20 mouse cellular contexts compared by ENCODE assay signal in the genomic region with DNA sequence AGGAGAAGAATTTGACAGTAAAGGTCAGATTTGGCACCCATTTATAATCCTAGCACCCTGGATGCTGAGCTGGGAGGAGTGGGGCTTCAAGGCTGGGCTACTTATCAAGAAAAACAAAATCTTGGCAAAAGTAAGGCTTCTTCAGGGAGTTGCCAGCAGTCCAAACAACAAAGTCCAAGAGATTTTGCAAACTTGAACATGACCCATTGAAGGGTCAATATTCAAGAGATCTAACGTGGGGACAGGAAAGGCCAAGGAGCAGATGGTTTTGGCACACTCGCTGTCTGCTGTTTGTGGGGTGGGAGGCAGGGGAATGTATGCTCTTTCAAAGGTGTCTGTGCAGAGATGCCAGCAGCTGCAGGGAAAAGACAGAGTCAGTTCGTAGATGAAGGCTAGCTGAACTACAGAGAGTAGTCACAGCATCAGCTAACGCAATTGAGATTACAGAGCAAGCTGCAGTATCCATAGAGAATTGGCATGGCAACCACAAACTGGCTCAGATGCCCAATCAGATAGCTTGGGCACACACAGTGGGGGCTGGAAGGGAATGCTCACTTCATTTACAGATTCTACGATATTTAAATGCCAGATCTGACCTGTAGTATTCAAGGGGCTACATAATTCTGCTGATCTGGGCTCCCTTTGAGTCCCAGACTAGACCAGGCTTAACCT. TPM values are rescaled to one million over a fixed set of nuclear protein-coding genes. Genes with fewer than 3 reads are reported as not detected.
DNase-seq lines count a peak whose midpoint lies in the region; ATAC-seq lines count a peak whose summit lies in the region.
"Had no signal": no experiment of that assay in that cellular context is flagged by ENCODE, and none has a peak within 500 bp of the region (broad histone marks: within the 10 kb centered on the region; RNA-seq: fewer than 3 reads in every experiment).

No protein-coding gene starts in this region.

- 0 out of 2 replicates have a peak, but pooled peaks cover 3% of the 10 kb centered on the region for H3K27me3 ChIP-seq in forebrain, embryonic 14.5 days (replicated peaks; ENCODE audit: control insufficient read depth, insufficient read depth, low read length)
- peaks cover 17% of the 10 kb centered on the region for H3K27me3 ChIP-seq in forebrain, embryonic 11.5 days (ENCODE audit: control insufficient read depth, insufficient read depth, low read length)
- H3K27me3 ChIP-seq in midbrain, embryonic 16.5 days (ENCODE audit: control insufficient read depth, insufficient read depth, low read depth, low read length), result no peaks in the 10 kb centered on the region
- H3K27me3 ChIP-seq in midbrain, embryonic 11.5 days (ENCODE audit: control insufficient read depth, insufficient read depth, low read length), result peaks cover 21% of the 10 kb centered on the region

- 63% methylated on average over 5 of the region's 5 CpGs for WGBS in forebrain, embryonic 14.5 days
- WGBS in forebrain, embryonic 11.5 days, result 66% methylated on average over 5 of the region's 5 CpGs
- WGBS in midbrain, embryonic 16.5 days, result 55% methylated on average over 5 of the region's 5 CpGs
- 65% methylated on average over 5 of the region's 5 CpGs for WGBS in midbrain, embryonic 11.5 days

- H3K4me1 ChIP-seq in forebrain, embryonic 14.5 days (ENCODE audit: control insufficient read depth, insufficient read depth, low read length), result no peaks in the 10 kb centered on the region
- H3K4me1 ChIP-seq in forebrain, embryonic 11.5 days (replicated peaks; ENCODE audit: control insufficient read depth, insufficient read depth, low read length), result no peaks in the 10 kb centered on the region
- H3K4me1 ChIP-seq in midbrain, embryonic 16.5 days (ENCODE audit: control insufficient read depth, insufficient read depth, low read length), result peaks cover 3% of the 10 kb centered on the region; the same call in 1 of the 2 replicates
- H3K4me1 ChIP-seq in midbrain, embryonic 11.5 days (ENCODE audit: control insufficient read depth, insufficient read depth, low read length), result no peaks in the 10 kb centered on the region
- H3K4me1 ChIP-seq: limb, embryonic 13.5 days had no signal

- no peak overlapping the region; the same call in 1 of the 2 replicates for H3K27ac ChIP-seq in forebrain, embryonic 14.5 days (ENCODE audit: low read depth, low read length)
- H3K27ac ChIP-seq in forebrain, embryonic 11.5 days (ENCODE audit: low read depth, low read length), result no peak overlapping the region
- peak overlapping the region; percentile 26; the same call in 1 of the 2 replicates for H3K27ac ChIP-seq in midbrain, embryonic 16.5 days (ENCODE audit: low read length)
- H3K27ac ChIP-seq in midbrain, embryonic 11.5 days (ENCODE audit: low read depth, low read length), result no peak overlapping the region
- H3K27ac ChIP-seq: embryonic facial prominence, embryonic 10.5 days; heart, embryonic 10.5 days; hindbrain, embryonic 14.5 days; limb, embryonic 13.5 days; neural tube, embryonic 15.5 days had no signal

- no peak overlapping the region for H3K9ac ChIP-seq in forebrain, embryonic 14.5 days (ENCODE audit: low read length)
- no peak overlapping the region for H3K9ac ChIP-seq in forebrain, embryonic 11.5 days (ENCODE audit: low read length)
- H3K9ac ChIP-seq in midbrain, embryonic 16.5 days (ENCODE audit: low read depth, low read length), result no peak overlapping the region
- no peak overlapping the region for H3K9ac ChIP-seq in midbrain, embryonic 11.5 days (ENCODE audit: low read length)
- H3K9ac ChIP-seq: hindbrain, embryonic 14.5 days; limb, embryonic 13.5 days; neural tube, embryonic 15.5 days had no signal

- H3K4me3 ChIP-seq in forebrain, embryonic 14.5 days (ENCODE audit: low read depth, low read length), result no peak overlapping the region
- H3K4me3 ChIP-seq in forebrain, embryonic 11.5 days (ENCODE audit: low read depth, low read length), result no peak overlapping the region
- H3K4me3 ChIP-seq in midbrain, embryonic 16.5 days (ENCODE audit: low read depth, low read length), result no peak overlapping the region
- no peak overlapping the region for H3K4me3 ChIP-seq in midbrain, embryonic 11.5 days (ENCODE audit: low read depth, low read length)
- H3K4me3 ChIP-seq: embryonic facial prominence, embryonic 10.5 days; heart, embryonic 10.5 days; limb, embryonic 13.5 days; megakaryocyte, embryonic 14.5 days; myocyte; neural tube, embryonic 15.5 days had no signal

- no peaks in the 10 kb centered on the region for H3K36me3 ChIP-seq in forebrain, embryonic 14.5 days (ENCODE audit: control insufficient read depth, insufficient read depth, low read length)
- no peaks in the 10 kb centered on the region for H3K36me3 ChIP-seq in forebrain, embryonic 11.5 days (ENCODE audit: control insufficient read depth, insufficient read depth, low read length)
- no peaks in the 10 kb centered on the region for H3K36me3 ChIP-seq in midbrain, embryonic 16.5 days (ENCODE audit: control insufficient read depth, insufficient read depth, low read length)
- no peaks in the 10 kb centered on the region for H3K36me3 ChIP-seq in midbrain, embryonic 11.5 days (ENCODE audit: control insufficient read depth, insufficient read depth, low read length)
- H3K36me3 ChIP-seq: embryonic facial prominence, embryonic 10.5 days; heart, embryonic 10.5 days; limb, embryonic 13.5 days; neural tube, embryonic 15.5 days had no signal

- peak; percentile 68; the same call in 1 of the 2 replicates for ATAC-seq in forebrain, embryonic 14.5 days
- no peak for ATAC-seq in forebrain, embryonic 11.5 days (replicated peaks; ENCODE audit: low FRiP score)
- ATAC-seq in midbrain, embryonic 16.5 days, result peak; percentile 49; the same call in 1 of the 2 replicates
- no peak for ATAC-seq in midbrain, embryonic 11.5 days (ENCODE audit: low FRiP score)
- ATAC-seq: intestine, postnatal 0 days had no signal

- peak; percentile 29 for DNase-seq in forebrain, embryonic 14.5 days (ENCODE audit: low spot score)
- no peak for DNase-seq in forebrain, embryonic 11.5 days (ENCODE audit: low spot score)
- DNase-seq in kidney, adult 9 months, result peak; percentile 64
- no peak for DNase-seq in kidney, adult 18-20 months
- DNase-seq in midbrain, embryonic 11.5 days (ENCODE audit: low spot score, missing footprints), result no peak
- DNase-seq in layer of hippocampus, adult 9-11 months, result peak; percentile 25
- no peak for DNase-seq in spleen, postnatal 14 days (ENCODE audit: low spot score in 2 of 2)
- DNase-seq: cerebellum, adult 18-20 months; gastrocnemius, postnatal 36 days; heart, postnatal 14 days; lung, postnatal 14 days had no signal

- H3K4me2 ChIP-seq in forebrain, embryonic 14.5 days (ENCODE audit: low read length), result no peak overlapping the region
- H3K4me2 ChIP-seq in forebrain, embryonic 11.5 days (ENCODE audit: low read depth, low read length, severe bottlenecking), result no peak overlapping the region
- H3K4me2 ChIP-seq in midbrain, embryonic 16.5 days (ENCODE audit: low read length), result no peak overlapping the region
- H3K4me2 ChIP-seq in midbrain, embryonic 11.5 days, result no peak overlapping the region
- H3K4me2 ChIP-seq: hindbrain, embryonic 14.5 days; limb, embryonic 13.5 days; neural tube, embryonic 15.5 days had no signal

- H3K9me3 ChIP-seq in forebrain, embryonic 14.5 days (replicated peaks; ENCODE audit: control insufficient read depth, low read length), result no peaks in the 10 kb centered on the region
- no peaks in the 10 kb centered on the region for H3K9me3 ChIP-seq in forebrain, embryonic 11.5 days (ENCODE audit: control insufficient read depth, low read length)
- H3K9me3 ChIP-seq in midbrain, embryonic 16.5 days (replicated peaks; ENCODE audit: control insufficient read depth, low read length, poor library complexity, severe bottlenecking), result no peaks in the 10 kb centered on the region
- H3K9me3 ChIP-seq in midbrain, embryonic 11.5 days (ENCODE audit: control insufficient read depth, low read length), result no peaks in the 10 kb centered on the region
- H3K9me3 ChIP-seq: embryonic facial prominence, embryonic 10.5 days; heart, embryonic 10.5 days; limb, embryonic 13.5 days; megakaryocyte, embryonic 14.5 days; neural tube, embryonic 15.5 days had no signal

RNA-seq across cellular contexts. Expression of a gene that starts 12.8 kb away (rescaled TPM):
- polyA plus RNA-seq in forebrain, embryonic 14.5 days (2014; fragmentation: Nextera tagmentation; extraction: Ambion mirVana), result 0.25 and 0.37 TPM in 2 replicates
- polyA plus RNA-seq in forebrain, embryonic 11.5 days (2014; fragmentation: Nextera tagmentation; extraction: Ambion mirVana), result not detected in 2 replicates
- polyA plus RNA-seq in midbrain, embryonic 16.5 days (2015; fragmentation: Nextera tagmentation; extraction: Ambion mirVana), result 1.3 TPM in 2 replicates
- polyA plus RNA-seq in midbrain, embryonic 11.5 days (2014; fragmentation: Nextera tagmentation; extraction: Ambion mirVana), result not detected in 2 replicates
- polyA plus RNA-seq: embryonic facial prominence, embryonic 10.5 days; limb, embryonic 13.5 days; myocyte had no signal

RNA-seq across cellular contexts. Expression of a gene that starts 31.6 kb away (rescaled TPM):
- 44.4 and 53.4 TPM in 2 replicates for polyA plus RNA-seq in forebrain, embryonic 14.5 days (2014; fragmentation: Nextera tagmentation; extraction: Ambion mirVana)
- 24.4 and 25.6 TPM in 2 replicates for polyA plus RNA-seq in forebrain, embryonic 11.5 days (2014; fragmentation: Nextera tagmentation; extraction: Ambion mirVana)
- polyA plus RNA-seq in midbrain, embryonic 16.5 days (2015; fragmentation: Nextera tagmentation; extraction: Ambion mirVana), result 110 and 119 TPM in 2 replicates
- 17.0 and 20.4 TPM in 2 replicates for polyA plus RNA-seq in midbrain, embryonic 11.5 days (2014; fragmentation: Nextera tagmentation; extraction: Ambion mirVana)

RNA-seq across cellular contexts. Expression of a gene that starts 40.1 kb away (rescaled TPM):
- 433 and 489 TPM in 2 replicates for polyA plus RNA-seq in forebrain, embryonic 14.5 days (2014; fragmentation: Nextera tagmentation; extraction: Ambion mirVana)
- polyA plus RNA-seq in forebrain, embryonic 11.5 days (2014; fragmentation: Nextera tagmentation; extraction: Ambion mirVana), result 671 and 672 TPM in 2 replicates
- polyA plus RNA-seq in midbrain, embryonic 16.5 days (2015; fragmentation: Nextera tagmentation; extraction: Ambion mirVana), result 292 and 324 TPM in 2 replicates
- polyA plus RNA-seq in midbrain, embryonic 11.5 days (2014; fragmentation: Nextera tagmentation; extraction: Ambion mirVana), result 700 and 727 TPM in 2 replicates

RNA-seq across cellular contexts. Expression of a gene that starts 59.9 kb away (rescaled TPM):
- 0.88 and 1.1 TPM in 2 replicates for polyA plus RNA-seq in forebrain, embryonic 14.5 days (2014; fragmentation: Nextera tagmentation; extraction: Ambion mirVana)
- 3.0 and 3.5 TPM in 2 replicates for polyA plus RNA-seq in forebrain, embryonic 11.5 days (2014; fragmentation: Nextera tagmentation; extraction: Ambion mirVana)
- 1.2 and 2.1 TPM in 2 replicates for polyA plus RNA-seq in midbrain, embryonic 16.5 days (2015; fragmentation: Nextera tagmentation; extraction: Ambion mirVana)
- 1.1 and 1.9 TPM in 2 replicates for polyA plus RNA-seq in midbrain, embryonic 11.5 days (2014; fragmentation: Nextera tagmentation; extraction: Ambion mirVana)

Comparison
In these comparisons a context has a peak if more than half of its experiments do, and no peak if none do; other contexts are left out.
1. ATAC-seq: peak in forebrain, embryonic 14.5 days (single experiment) and midbrain, embryonic 16.5 days (single experiment); none in forebrain, embryonic 11.5 days (single experiment) and midbrain, embryonic 11.5 days (single experiment).
2. DNase-seq: peak in forebrain, embryonic 14.5 days (single experiment), kidney, adult 9 months (single experiment) and layer of hippocampus, adult 9-11 months (single experiment); none in forebrain, embryonic 11.5 days (single experiment), kidney, adult 18-20 months (single experiment), midbrain, embryonic 11.5 days (single experiment) and spleen, postnatal 14 days (0 of 2).